Mouse (Mus musculus) heart, embryonic 15.5 days (tissue): ENCODE results near the gene Vmn1r11. TPM values are rescaled to one million over a fixed set of nuclear protein-coding genes. Genes with fewer than 3 reads are reported as not detected.

Experiments used
- ATAC-seq: fragments of 200-750 bp; cut with Nextera tagmentation; replicated peaks from 2 replicates; pipeline ENCODE4 v1.8.0; 2017; ENCODE audit warnings: low read depth, moderate TSS enrichment; ENCODE audit not compliant: insufficient number of reproducible peaks, insufficient read depth, low FRiP score
- H3K27ac ChIP-seq: fragments of 300-500 bp; sonication (generic); 2 replicates; pipeline ENCODE4 v1.5.1; 2015; ENCODE audit warnings: mild to moderate bottlenecking, inconsistent platforms
- H3K27me3 ChIP-seq: fragments of 300-500 bp; sonication (generic); 2 replicates; pipeline ENCODE4 v1.6.1; 2015; ENCODE audit warnings: inconsistent platforms
- H3K36me3 ChIP-seq: fragments of 300-500 bp; sonication (generic); 2 replicates; pipeline ENCODE4 v1.6.1; 2015; ENCODE audit warnings: mild to moderate bottlenecking, inconsistent platforms
- H3K4me1 ChIP-seq: fragments of 300-500 bp; sonication (generic); replicated peaks from 2 replicates; pipeline ENCODE4 v1.6.1; 2015; ENCODE audit warnings: inconsistent platforms
- H3K4me2 ChIP-seq: fragments of 300-500 bp; sonication (generic); 2 replicates; pipeline ENCODE4 v1.6.1; 2015; ENCODE audit warnings: inconsistent platforms, mild to moderate bottlenecking, moderate library complexity
- H3K4me3 ChIP-seq: fragments of 300-500 bp; sonication (generic); 2 replicates; pipeline ENCODE4 v1.5.1; 2015; ENCODE audit warnings: mild to moderate bottlenecking, inconsistent platforms
- H3K9ac ChIP-seq: fragments of 300-500 bp; sonication (generic); 2 replicates; pipeline ENCODE4 v1.6.1; 2015; ENCODE audit warnings: mild to moderate bottlenecking, inconsistent platforms
- H3K9me3 ChIP-seq: fragments of 300-500 bp; sonication (generic); replicated peaks from 2 replicates; pipeline ENCODE4 v1.6.1; 2016; ENCODE audit warnings: inconsistent platforms
- WGBS: fragments of 180-500 bp; shearing (Covaris S2); methylation state at CpG from one replicate; pipeline ENCODE4 v1.1.7; 2015; ENCODE audit warnings: mixed read lengths; 5-methylcytosine and 5-hydroxymethylcytosine counted together
- polyA plus RNA-seq: library from polyadenylated mRNA; unstranded; fragments of >200 nt; fragmentation: Nextera tagmentation; extraction: Ambion mirVana; gene quantifications from 2 replicates; pipeline ENCODE4 v1.2.1, GENCODE M21; 2015

Vmn1r11 gene
- polyA plus RNA-seq = not detected in 2 replicates

DNA sequence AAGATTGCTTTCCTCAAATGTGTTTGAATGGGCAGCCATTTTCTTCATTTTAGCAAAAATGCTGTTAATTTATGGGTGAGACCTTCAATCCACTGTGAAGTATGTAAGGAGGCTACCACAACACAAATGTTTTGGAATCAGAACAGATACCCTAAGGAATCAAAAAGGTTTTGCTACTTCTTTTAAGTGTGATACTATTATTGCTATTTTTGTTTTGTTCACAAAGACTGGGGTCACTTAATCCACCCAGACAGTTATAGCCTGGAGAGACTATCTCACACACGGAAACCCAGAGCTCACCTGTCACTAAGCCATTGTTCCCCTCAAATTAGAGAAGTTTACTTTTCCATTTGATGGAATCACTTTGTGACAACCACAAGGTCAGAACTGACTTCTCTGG lies at the start of gene Vmn1r11:
Gene Vmn1r11 (plus strand): TSS at position 301 of the 400 bp plus-strand sequence.
- no peak for ATAC-seq
- Histone ChIP-seq H3K9me3 (no peaks in the 10 kb centered on the region), H3K27me3 (no peaks in the 10 kb centered on the region), H3K4me3 (no peak within 1 kb of the TSS), H3K4me2 (no peak within 1 kb of the TSS), H3K36me3 (no peaks in the 10 kb centered on the region), H3K27ac (no peak within 1 kb of the TSS), H3K4me1 (no peaks in the 10 kb centered on the region), H3K9ac (no peak within 1 kb of the TSS)
- 62% methylated on average over 1 of the region's 1 CpGs for WGBS

DNA sequence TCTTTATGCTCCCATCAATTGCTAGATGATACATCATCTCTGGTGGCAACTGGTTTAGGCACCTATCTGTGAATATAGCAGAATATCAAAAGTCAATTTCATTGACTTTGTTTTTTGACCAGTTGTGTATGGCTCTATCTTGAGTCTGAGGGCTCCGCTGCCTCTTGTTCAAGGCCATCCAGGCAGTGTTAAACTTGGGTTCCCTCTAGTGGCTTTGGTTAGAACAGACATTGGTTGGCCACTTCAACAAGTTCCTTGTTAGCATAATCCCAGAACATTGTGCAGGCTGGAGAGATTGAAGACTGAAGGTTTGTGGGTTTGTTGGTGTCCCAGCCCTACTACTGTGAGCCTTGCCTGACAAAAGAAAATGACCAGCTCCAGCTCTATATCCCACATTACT lies 26.9 kb upstream of the Vmn1r11 start:
- Histone ChIP-seq H3K36me3 (no peaks in the 10 kb centered on the region), H3K27me3 (no peaks in the 10 kb centered on the region), H3K4me3 (no peak overlapping the region), H3K4me1 (no peaks in the 10 kb centered on the region), H3K9me3 (no peaks in the 10 kb centered on the region), H3K9ac (no peak overlapping the region), H3K27ac (no peak overlapping the region), H3K4me2 (no peak overlapping the region)
- WGBS = 58% methylated on average over 1 of the region's 1 CpGs
- ATAC-seq = no peak

DNA sequence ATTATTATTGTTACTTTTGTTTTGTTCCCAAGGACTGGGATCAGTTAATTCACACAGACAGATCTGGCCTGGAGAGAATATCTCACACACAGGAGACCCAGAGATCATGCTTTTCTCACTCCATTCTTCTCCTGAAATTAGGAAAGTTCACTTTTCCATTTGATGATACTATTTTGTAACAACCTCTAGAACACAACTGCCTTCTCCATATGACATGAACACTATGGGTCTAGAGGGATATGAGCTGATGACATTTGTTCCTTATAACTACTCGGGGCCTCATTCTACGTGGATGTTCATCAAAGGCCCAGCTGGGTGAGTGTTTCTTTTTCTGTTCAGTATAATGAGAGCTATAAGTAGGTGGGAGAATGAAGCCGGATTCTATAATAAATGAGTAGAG lies 24.1 kb upstream of the Vmn1r11 start, which contains the start of gene Vmn1r10:
Gene Vmn1r10 (plus strand): TSS at position 301 of the 400 bp plus-strand sequence.
- 80% methylated on average over 3 of the region's 3 CpGs for WGBS
- Histone ChIP-seq H3K27me3 (no peaks in the 10 kb centered on the region), H3K4me3 (no peak within 1 kb of the TSS), H3K9ac (no peak within 1 kb of the TSS), H3K27ac (no peak within 1 kb of the TSS), H3K9me3 (no peaks in the 10 kb centered on the region), H3K36me3 (no peaks in the 10 kb centered on the region), H3K4me2 (no peak within 1 kb of the TSS), H3K4me1 (no peaks in the 10 kb centered on the region)
- no peak for ATAC-seq

DNA sequence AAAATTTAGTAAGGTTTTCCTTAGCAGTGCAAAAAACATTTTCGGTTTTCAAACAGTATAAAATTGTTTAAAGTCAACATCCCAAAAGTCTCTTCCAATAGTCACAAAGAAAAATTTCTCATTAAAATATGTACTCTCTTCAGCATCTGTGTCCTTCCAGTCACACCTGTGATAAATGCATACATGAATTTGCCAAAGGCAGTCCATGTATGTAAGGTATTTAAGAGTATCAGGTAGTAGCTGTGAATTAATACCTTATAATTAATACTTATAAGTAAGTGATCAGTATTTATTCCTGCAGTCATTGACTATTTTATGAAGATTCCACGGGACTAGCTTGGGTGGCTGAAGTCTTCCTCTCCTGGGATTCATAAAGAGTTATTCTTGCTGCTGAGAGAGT lies 23.4 kb downstream of the Vmn1r11 start, which contains the start of gene Vmn1r12:
Gene Vmn1r12 (plus strand): TSS at position 301 of the 400 bp plus-strand sequence.
- Histone ChIP-seq H3K4me2 (no peak within 1 kb of the TSS), H3K27me3 (no peaks in the 10 kb centered on the region), H3K27ac (no peak within 1 kb of the TSS), H3K9me3 (no peaks in the 10 kb centered on the region), H3K9ac (no peak within 1 kb of the TSS), H3K36me3 (no peaks in the 10 kb centered on the region), H3K4me1 (no peaks in the 10 kb centered on the region), H3K4me3 (no peak within 1 kb of the TSS)
- 67% methylated on average over 2 of the region's 2 CpGs for WGBS
- ATAC-seq = no peak

Other genes with a start within 250 kb of the Vmn1r11 start
- 64.4 and 71.7 TPM in 2 replicates for gene Nt5c3, start 209.5 kb upstream of the Vmn1r11 start, polyA plus RNA-seq
- gene Vmn1r4, start 209.4 kb upstream of the Vmn1r11 start, polyA plus RNA-seq = 0.10 and 0.21 TPM in 2 replicates
- gene Vmn1r5, start 163.2 kb upstream of the Vmn1r11 start, polyA plus RNA-seq = not detected in 2 replicates
- not detected in 2 replicates for gene Vmn1r6, start 136.2 kb upstream of the Vmn1r11 start, polyA plus RNA-seq
- not detected in 2 replicates for gene Vmn1r7, start 108.1 kb upstream of the Vmn1r11 start, polyA plus RNA-seq
- gene Vmn1r8, start 101.2 kb upstream of the Vmn1r11 start, polyA plus RNA-seq = not detected in 2 replicates
- not detected in 2 replicates for gene Vmn1r9, start 66.7 kb upstream of the Vmn1r11 start, polyA plus RNA-seq
- gene Vmn1r10, start 24.0 kb upstream of the Vmn1r11 start, polyA plus RNA-seq = not detected in 2 replicates
- gene Vmn1r12, start 23.5 kb downstream of the Vmn1r11 start, polyA plus RNA-seq = not detected in 2 replicates
- gene Vmn1r13, start 69.8 kb downstream of the Vmn1r11 start, polyA plus RNA-seq = not detected in 2 replicates
- not detected in 2 replicates for gene Vmn1r14, start 98.2 kb downstream of the Vmn1r11 start, polyA plus RNA-seq
- gene Vmn1r15, start 124.5 kb downstream of the Vmn1r11 start, polyA plus RNA-seq = not detected in 2 replicates
- not detected in 2 replicates for gene Vmn1r16, start 196.0 kb downstream of the Vmn1r11 start, polyA plus RNA-seq
- not detected in 2 replicates for gene Vmn1r17, start 230.3 kb downstream of the Vmn1r11 start, polyA plus RNA-seq